Mouse (Mus musculus) kidney, adult 2 months (tissue): ENCODE data around the gene Elp1. TPM values are rescaled to one million over a fixed set of nuclear protein-coding genes. Genes with fewer than 3 reads are reported as not detected.

ENCODE experiments used
- DNase-seq: peaks from one replicate; pipeline ENCODE4 v3.0.0; 2021
- H3K27ac ChIP-seq: fragments of 200-500 bp; 2 replicates; pipeline ENCODE4 v1.5.1; 2012; ENCODE audit warnings: low read depth, low read length, control low read depth, inconsistent platforms; ENCODE audit not compliant: insufficient read depth
- H3K27me3 ChIP-seq: fragments of 200-500 bp; replicated peaks from 2 replicates; pipeline ENCODE4 v1.6.1; 2012; ENCODE audit warnings: mild to moderate bottlenecking, moderate library complexity, low read length, inconsistent platforms; ENCODE audit not compliant: control insufficient read depth, insufficient read depth
- H3K36me3 ChIP-seq: fragments of 200-500 bp; 2 replicates; pipeline ENCODE4 v1.6.1; 2012; ENCODE audit warnings: mild to moderate bottlenecking, moderate library complexity, low read length, inconsistent platforms; ENCODE audit not compliant: control insufficient read depth, insufficient read depth
- H3K4me1 ChIP-seq: fragments of 200-500 bp; 2 replicates; pipeline ENCODE4 v1.6.1; 2011; ENCODE audit warnings: low read length; ENCODE audit not compliant: control insufficient read depth, insufficient read depth
- H3K4me3 ChIP-seq: fragments of 200-500 bp; 2 replicates; pipeline ENCODE4 v1.5.1; 2011; ENCODE audit warnings: mild to moderate bottlenecking, low read depth, low read length, control low read depth; ENCODE audit not compliant: insufficient read depth
- CTCF ChIP-seq: fragments of 200-500 bp; conservative IDR thresholded peaks from 2 replicates; pipeline ENCODE4 v1.5.1; 2011; ENCODE audit warnings: low read depth, mild to moderate bottlenecking, control low read depth, low read length, moderate library complexity, mixed read lengths; ENCODE audit not compliant: insufficient read depth, insufficient read length
- POLR2A ChIP-seq: fragments of 200-500 bp; IDR thresholded peaks from one replicate; pipeline ENCODE4 v1.6.1; 2011; ENCODE audit warnings: low read depth, low read length, control low read depth
- WGBS: fragments of 180-500 bp; shearing (Covaris S2); methylation state at CpG from one replicate; pipeline ENCODE4 v1.1.7; 2018; 5-methylcytosine and 5-hydroxymethylcytosine counted together
- polyA plus RNA-seq: library from polyadenylated mRNA; depleted of rRNA; stranded (reverse); fragments of >200 nt; gene quantifications from 2 replicates; pipeline ENCODE4 v1.2.3, GENCODE M21; 2012

Gene Elp1
- polyA plus RNA-seq, 1 experiment: 10.2 TPM

DNA sequence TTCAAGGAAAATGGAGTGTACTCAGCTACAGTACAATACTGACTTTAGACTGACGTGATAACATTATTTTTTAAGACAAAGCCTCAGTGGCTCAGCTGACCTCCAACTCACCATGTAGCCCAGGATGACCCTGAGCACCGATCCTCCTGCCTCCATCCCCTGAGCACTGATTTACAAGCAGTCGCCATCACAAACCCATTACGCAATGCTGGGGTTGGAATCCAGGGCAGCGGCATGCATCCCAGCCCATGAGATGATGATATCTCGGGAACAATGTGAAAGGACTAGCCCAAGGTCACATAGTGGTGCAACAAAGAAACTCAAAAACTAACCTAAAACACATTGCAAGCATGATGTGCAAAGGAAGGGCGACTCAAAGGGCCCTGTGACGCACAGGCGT, 22.1 kb upstream of the Elp1 start:
- Histone ChIP-seq H3K4me3 (no peak overlapping the region), H3K4me1 (no peaks in the 10 kb centered on the region), H3K27ac (no peak overlapping the region), H3K36me3 (no peaks in the 10 kb centered on the region), H3K27me3 (no peaks in the 10 kb centered on the region)
- no peak for TF ChIP-seq POLR2A
- TF ChIP-seq CTCF: no peak
- WGBS: 90% methylated on average over 9 of the region's 9 CpGs
- DNase-seq: no peak

DNA sequence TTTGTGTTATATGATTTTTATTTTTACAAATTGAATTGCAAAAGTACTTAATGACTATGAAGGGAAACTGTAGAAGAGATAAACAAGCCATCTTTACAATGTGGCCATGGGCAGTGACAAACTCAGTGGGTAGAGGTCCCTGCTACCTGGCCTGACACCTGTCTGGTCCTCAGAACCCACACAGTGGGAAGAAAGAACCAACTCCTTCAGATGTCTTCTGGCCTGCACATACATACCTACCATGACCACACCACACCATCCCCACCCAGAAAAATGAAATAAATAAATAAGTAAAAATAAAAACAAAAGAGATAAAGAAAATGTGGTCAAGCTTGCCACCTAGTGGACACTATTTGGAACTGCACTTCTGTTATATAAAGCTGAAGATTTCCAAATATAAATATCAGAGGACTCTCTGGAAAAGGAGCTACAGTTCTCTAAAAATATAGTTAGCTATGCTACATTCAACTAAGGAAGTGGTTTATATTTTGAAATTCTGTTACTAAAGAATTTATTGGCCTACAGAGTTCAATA, 18.0 kb upstream of the Elp1 start:
- Histone ChIP-seq H3K36me3 (no peaks in the 10 kb centered on the region), H3K4me3 (no peak overlapping the region), H3K27me3 (no peaks in the 10 kb centered on the region), H3K4me1 (no peaks in the 10 kb centered on the region), H3K27ac (no peak overlapping the region)
- peak; percentile 27 for DNase-seq
- TF ChIP-seq POLR2A (no peak), CTCF (0 out of 2 replicates have a peak, but pooled peaks have one; percentile 0)

DNA sequence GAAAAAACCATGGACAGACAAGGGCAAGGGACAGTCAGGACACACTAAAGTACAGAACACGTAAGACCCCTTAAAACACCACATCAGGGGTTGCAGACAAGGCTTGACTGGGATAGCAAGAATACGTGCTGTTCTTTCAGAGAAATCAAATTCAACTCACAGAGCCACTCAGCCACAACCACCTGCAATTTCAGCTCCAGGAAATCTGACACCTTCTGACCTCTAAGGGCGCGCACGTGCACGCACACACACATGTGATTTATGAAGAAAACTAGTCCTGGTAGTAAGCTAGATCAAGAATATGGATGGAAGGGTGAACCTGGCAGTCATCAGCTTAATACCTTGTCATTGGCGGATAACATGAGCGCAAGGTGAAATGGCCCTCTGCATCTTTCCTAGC, 13.0 kb upstream of the Elp1 start:
- no peaks in the 10 kb centered on the region; the same call in 1 of the 2 replicates for H3K36me3 ChIP-seq
- 66% methylated on average over 8 of the region's 8 CpGs for WGBS
- no peak overlapping the region for H3K4me3 ChIP-seq
- no peak overlapping the region for H3K27ac ChIP-seq
- H3K4me1 ChIP-seq: no peaks in the 10 kb centered on the region
- H3K27me3 ChIP-seq: no peaks in the 10 kb centered on the region
- DNase-seq: no peak
- TF ChIP-seq POLR2A (no peak), CTCF (no peak)

DNA sequence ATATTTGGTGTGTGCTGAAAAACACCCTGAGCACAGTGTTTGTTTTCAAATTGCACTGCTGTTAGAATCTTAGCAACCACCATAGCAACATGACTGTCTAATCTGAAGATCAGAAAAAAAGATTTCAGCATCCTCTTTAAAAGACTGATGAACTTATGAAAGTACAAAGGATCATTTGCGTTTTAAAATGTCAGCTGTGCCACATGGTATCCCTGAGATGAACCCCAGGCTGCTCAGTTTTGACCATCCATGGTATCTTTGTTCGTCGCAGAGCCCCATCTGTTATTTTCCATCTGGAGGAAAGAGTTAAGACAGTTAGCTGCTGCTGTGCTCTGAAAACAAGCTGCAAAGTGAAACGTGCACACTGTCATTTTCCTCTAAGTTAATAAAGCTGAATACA, 10.0 kb upstream of the Elp1 start:
- no peaks in the 10 kb centered on the region for H3K27me3 ChIP-seq
- H3K4me1 ChIP-seq: no peaks in the 10 kb centered on the region
- H3K36me3 ChIP-seq: no peaks in the 10 kb centered on the region; the same call in 1 of the 2 replicates
- no peak overlapping the region for H3K27ac ChIP-seq
- WGBS: 81% methylated on average over 4 of the region's 4 CpGs
- DNase-seq: no peak
- no peak for TF ChIP-seq CTCF
- TF ChIP-seq POLR2A: no peak
- no peak overlapping the region for H3K4me3 ChIP-seq

DNA sequence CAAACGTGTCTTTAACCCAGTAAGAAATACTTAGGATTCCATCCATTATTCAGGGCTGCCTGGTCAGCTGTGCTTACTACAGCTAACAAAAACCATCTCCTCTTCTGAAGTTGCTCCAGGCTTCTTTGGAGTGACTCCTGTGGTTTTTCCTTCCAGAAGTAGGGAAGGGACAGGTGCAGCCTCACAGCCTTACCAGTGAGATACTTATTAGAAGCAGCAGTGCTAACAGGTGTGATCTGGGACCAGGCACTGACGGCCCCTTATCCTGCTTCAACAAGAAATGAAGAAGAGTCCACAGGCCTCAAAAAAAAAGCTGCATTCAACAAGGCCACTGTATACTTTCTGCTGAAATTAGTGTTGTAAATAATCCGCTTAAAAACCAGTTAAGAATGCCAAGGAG, 9.5 kb upstream of the Elp1 start:
- H3K4me3 ChIP-seq: no peak overlapping the region
- no peak for DNase-seq
- H3K27ac ChIP-seq: no peak overlapping the region
- no peaks in the 10 kb centered on the region; the same call in 1 of the 2 replicates for H3K36me3 ChIP-seq
- H3K27me3 ChIP-seq: no peaks in the 10 kb centered on the region
- no peaks in the 10 kb centered on the region for H3K4me1 ChIP-seq
- no peak for TF ChIP-seq CTCF
- no peak for TF ChIP-seq POLR2A
- WGBS: 83% methylated on average over 3 of the region's 3 CpGs

DNA sequence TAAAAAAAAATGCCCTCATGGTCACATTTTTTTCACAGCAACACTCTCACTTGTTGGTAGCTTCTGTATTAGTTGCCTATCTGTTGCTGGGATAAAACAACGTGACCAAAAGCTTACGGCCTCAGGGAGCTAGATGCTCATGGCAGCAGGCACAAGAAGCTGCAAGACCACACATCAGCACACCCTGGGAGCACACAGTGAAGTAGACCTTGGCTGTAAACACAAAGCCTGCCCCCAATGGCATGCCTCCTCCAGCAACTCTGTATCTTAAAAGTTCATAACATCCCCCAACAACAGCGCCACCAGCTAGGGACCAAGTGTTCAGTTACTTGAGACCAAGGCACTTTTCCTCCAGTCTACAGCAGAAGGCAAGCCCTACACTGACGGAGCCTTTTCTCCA, 6.9 kb upstream of the Elp1 start:
- no peak for TF ChIP-seq POLR2A
- TF ChIP-seq CTCF: no peak
- H3K4me1 ChIP-seq: no peaks in the 10 kb centered on the region
- no peaks in the 10 kb centered on the region for H3K27me3 ChIP-seq
- H3K4me3 ChIP-seq: no peak overlapping the region
- WGBS: 84% methylated on average over 4 of the region's 4 CpGs
- H3K27ac ChIP-seq: no peak overlapping the region
- H3K36me3 ChIP-seq: no peaks in the 10 kb centered on the region; the same call in 1 of the 2 replicates
- no peak for DNase-seq

DNA sequence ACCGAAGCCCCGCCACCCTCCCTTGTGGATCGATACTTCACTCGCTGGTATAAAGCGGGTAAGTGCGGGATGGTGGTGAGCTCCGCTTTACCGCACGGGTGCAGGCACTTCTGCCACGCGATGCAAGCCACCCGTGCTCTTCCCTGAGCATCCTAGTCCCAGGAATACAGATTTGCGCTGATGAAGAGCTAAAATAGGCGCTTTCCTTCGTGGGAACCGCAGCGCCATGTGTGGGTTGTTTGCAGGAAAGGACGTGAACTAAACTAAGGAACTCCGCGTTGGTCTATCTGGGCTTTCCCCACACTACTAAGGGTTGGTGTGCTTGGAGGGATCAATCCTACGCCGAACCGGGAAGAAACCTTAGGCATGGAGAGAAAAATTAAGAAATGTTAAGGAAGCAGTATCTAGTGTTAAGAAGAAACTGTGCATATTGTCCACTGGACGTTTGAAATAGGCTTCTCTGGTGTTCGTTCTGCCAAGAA, 579 bp upstream of the Elp1 start:
- Histone ChIP-seq H3K27ac (no peak overlapping the region), H3K4me3 (peak overlapping the region; percentile 91), H3K36me3 (no peaks in the 10 kb centered on the region; the same call in 1 of the 2 replicates), H3K27me3 (no peaks in the 10 kb centered on the region), H3K4me1 (no peaks in the 10 kb centered on the region; the same call in 1 of the 2 replicates)
- TF ChIP-seq POLR2A (no peak), CTCF (no peak)
- DNase-seq: no peak
- WGBS: 1% methylated on average over 25 of the region's 25 CpGs
